Mouse (Mus musculus) kidney, postnatal 10 days (tissue): ENCODE results near the gene Fasl.

Source experiments
- DNase-seq: peaks from one replicate; pipeline ENCODE4 v3.0.0; 2021; ENCODE audit warnings: mixed read lengths

The Fasl gene

DNA sequence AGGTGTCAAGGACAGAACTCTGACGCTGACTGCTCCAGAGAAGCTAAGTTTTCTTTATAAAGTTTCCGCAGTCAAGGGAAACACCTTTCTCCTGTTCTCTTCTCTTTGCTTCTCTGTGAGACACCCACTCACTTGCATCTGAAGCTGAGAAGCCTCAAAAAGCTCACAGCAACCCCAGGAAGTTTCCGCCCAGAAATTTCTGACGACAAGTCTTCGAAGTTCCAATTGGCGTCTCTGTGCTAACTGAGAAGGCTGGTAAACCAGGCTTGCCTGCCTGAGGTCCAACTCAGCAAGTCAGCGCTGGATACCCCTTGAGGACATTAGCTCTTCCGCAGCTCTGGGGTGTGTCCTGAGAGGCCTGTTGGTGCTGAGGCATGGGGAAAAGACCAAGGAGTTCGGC is at the start of gene Fasl:
Fasl (minus strand) TSS at position 157 of the 400 bp plus-strand sequence.
- no peak for DNase-seq

- no peak for DNase-seq
These were observed 38.4 kb upstream of the Fasl start for GRCm38 (mm10) chr1:161826677-161827076.

- DNase-seq, result no peak
These were observed 21.1 kb upstream of the Fasl start for GRCm38 (mm10) chr1:161809428-161809827.

- no peak for DNase-seq
These were observed 20.7 kb upstream of the Fasl start for GRCm38 (mm10) chr1:161808980-161809379.

DNA sequence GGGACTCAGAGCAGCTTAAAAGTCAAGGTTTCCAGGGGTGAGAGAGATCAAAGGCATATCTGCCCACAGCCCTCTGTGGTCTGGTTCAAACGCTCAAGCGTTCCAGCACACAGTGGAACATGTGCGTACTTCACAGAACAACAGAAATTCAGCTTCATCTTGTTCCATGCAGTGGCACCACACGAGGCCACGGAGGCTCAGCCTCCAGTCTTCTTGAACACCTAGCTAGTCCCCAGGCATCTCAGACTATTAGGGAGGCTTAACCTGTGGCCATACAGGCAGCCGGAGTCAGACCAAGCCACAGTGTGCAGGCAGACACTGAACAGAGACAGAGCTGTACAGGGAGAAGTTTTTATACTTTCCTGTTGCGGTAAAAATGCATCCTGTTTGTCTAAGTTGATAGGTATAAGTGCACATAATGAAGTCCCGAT is 16.3 kb upstream of the Fasl start:
- no peak for DNase-seq

DNA sequence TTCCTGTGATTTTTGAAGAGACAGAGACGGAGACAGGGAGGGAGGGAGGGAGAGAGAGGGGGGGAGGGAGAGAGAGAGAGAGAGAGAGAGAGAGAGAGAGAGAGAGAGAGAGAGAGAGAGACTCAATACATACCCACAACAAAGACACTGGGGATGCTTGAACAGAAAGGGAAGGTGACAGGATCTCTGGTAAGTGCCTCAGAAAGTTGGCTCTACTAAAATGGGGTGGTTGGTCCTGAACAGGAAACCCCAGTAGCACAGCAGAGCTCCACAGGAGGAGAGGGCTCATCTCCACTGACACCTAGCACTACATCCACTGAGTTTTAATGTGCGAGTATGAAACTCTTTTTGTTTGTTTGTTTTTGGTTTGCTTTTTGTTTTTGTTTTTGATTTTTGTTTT is 13.0 kb upstream of the Fasl start:
- no peak for DNase-seq

GRCm38 (mm10) chr1:161800256-161800655 is 12.0 kb upstream of the Fasl start:
- no peak for DNase-seq

DNA sequence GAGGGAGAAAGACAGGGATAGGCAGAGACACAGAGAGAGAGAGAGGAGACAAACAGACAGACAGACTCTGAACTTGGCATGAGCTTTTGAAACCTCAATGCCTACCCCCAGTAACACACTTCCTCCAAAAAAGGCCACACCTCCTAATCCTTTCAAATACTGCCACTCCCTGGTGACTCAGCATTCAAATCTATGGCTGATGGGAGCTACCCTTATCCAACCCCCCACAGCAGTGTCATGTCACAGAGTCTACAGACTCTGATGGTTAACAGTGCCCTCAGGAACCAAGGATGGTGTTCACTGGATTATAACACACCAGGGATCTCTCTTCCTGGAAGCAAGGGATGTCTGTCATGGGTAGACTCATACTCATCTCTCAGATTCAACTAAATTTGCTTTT is 11.5 kb upstream of the Fasl start:
- no peak for DNase-seq

GRCm38 (mm10) chr1:161798866-161799265 is 10.6 kb upstream of the Fasl start:
- no peak for DNase-seq

- DNase-seq, result no peak
These were observed 6.3 kb upstream of the Fasl start for GRCm38 (mm10) chr1:161794447-161795211.

GRCm38 (mm10) chr1:161793321-161793720 is 5.0 kb upstream of the Fasl start:
- no peak for DNase-seq

GRCm38 (mm10) chr1:161792687-161792969 is 4.3 kb upstream of the Fasl start:
- DNase-seq, result no peak

DNA sequence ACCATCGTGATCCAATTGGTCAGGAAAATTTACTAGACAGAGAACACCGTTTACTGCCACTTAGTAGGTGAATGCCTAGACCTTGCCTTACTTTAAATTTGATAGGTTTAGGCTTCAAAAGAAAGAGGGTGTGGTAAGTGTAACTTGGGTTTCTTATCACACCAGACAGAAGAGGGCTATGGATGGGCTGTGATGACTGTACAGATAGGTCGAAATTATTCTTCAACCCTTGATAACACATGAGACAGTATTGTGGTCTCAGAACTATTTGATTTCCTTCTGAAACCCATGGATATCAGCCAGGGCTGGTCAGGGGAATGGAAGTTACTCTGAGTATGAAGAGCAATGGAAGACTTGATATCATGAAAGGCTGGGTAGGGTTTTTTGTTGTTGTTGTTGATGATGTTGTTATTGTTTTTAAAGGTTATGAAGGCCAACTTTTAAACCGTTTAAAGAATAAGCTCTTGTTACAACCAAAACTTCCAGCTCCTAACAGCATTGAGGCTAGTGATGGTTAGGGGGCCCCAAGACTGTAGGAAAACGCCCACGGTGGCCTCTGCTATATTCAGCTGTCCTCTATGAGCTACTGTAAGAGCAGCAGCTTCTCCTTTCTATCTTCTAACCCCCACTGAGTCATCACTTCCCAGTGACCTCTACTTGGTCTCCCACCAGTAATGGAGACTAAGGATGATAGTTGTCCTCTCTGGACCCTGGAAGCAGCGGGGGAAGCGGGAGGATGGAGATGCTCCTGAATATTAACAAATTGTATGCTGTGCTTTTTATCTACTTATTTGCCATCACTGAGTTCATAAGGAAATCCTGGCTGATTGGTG is 3.8 kb upstream of the Fasl start:
- DNase-seq, result no peak

DNA sequence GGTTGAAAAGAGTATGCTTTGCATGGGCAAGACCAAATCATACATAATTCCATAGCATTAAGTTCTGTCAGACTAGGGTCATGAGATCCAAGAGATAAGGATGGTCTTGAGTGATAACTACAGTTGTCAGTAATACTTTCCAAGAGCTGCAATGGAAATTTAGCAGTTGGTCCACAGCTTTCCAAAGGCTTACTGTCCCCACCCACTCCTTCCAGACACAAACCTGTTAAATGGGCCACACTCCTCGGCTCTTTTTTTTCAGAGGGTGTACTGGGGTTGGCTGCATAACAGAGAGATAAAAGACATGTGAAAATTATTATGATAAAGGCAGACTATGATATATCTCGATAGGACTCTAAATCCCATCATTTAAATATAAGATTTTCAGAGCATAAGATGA is 5.6 kb downstream of the Fasl start:
- no peak for DNase-seq

DNA sequence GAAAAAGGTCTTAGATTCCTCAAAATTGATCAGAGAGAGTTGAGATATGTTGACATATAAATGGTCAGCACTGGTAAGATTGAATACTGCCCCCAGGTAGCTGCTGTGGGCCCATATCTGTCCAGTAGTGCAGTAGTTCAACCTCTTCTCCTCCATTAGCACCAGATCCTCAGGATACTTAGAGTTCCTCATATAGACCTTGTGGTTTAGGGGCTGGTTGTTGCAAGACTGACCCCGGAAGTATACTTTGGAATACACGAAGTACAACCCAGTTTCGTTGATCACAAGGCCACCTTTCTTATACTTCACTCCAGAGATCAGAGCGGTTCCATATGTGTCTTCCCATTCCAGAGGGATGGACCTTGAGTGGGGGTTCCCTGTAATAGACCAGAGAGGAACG is 6.7 kb downstream of the Fasl start:
- DNase-seq, result no peak

DNA sequence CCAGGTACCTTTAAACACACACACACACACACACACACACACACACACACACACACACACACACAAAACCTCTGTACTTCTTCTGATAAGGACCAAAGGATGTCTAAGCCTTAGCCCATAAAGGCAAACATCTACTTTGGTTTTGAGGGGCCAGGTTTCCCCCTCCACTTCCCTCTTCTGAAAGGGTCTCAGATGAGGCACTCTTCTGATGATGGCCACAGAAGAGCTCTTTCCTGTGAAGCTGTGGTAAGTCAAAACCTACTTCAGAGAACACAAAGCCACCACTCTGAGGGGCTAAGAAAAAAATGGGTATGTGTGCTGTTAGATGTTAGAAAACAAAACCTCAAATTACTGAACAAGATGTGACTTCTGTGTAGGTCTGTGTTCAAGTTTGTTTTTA is 9.2 kb downstream of the Fasl start:
- no peak for DNase-seq

GRCm38 (mm10) chr1:161775151-161775550 is 13.1 kb downstream of the Fasl start:
- no peak for DNase-seq

GRCm38 (mm10) chr1:161771293-161771692 is 17.0 kb downstream of the Fasl start:
- no peak for DNase-seq

DNA sequence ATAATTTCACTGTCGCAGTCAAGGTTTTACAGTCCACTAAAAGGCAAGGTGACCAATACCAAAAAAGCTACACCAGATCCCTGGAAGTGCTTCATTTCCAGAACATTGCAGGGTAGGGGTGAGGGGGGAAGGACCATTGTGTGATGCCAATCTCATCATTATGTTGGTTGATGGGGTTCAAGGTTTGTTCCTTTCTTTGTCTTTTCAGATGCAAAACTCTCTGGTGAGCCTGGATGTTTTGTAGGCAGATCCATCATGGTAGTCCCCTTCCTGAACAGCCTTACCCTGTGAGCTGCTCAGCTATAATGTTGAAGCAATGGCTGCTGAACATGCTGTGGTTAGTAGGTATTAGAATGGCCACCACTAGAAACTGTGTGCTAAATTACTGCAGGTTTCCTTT is 19.0 kb downstream of the Fasl start:
- DNase-seq, result no peak

- no peak for DNase-seq
These were observed 21.2 kb downstream of the Fasl start for GRCm38 (mm10) chr1:161767101-161767524.

- peak; percentile 49 for DNase-seq
These were observed 21.6 kb downstream of the Fasl start for GRCm38 (mm10) chr1:161766656-161767055.

GRCm38 (mm10) chr1:161765932-161766331 is 22.4 kb downstream of the Fasl start:
- no peak for DNase-seq

DNA sequence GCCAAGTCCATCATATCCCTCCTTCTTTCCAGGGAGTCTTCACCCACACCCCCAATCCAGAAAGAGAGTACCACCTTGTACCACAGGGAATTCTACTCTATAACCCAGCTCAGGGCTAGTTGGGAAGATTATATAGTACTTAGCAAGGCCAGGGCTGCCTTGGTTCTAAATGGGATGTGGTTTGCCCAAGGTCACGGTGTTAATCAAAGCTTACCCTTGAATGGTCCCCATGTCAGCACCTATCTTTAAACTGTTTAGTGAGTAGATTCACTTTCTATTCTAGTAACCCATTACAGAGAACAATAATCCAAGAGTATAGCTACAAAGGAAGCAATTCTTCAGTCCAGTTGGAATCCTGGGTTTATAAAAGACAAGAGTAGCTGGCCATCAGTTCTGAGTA is 23.3 kb downstream of the Fasl start:
- DNase-seq, result no peak

- DNase-seq, result no peak
These were observed 26.7 kb downstream of the Fasl start for GRCm38 (mm10) chr1:161761556-161761955.
